Mouse (Mus musculus): Measurements from ENCODE around the gene Efnb1. TPM values are rescaled to one million over a fixed set of nuclear protein-coding genes. Genes with fewer than 3 reads are reported as not detected.

Efnb1 gene
- polyA plus RNA-seq, 1 experiment from 2014 or later, result 54.1 TPM

DNA sequence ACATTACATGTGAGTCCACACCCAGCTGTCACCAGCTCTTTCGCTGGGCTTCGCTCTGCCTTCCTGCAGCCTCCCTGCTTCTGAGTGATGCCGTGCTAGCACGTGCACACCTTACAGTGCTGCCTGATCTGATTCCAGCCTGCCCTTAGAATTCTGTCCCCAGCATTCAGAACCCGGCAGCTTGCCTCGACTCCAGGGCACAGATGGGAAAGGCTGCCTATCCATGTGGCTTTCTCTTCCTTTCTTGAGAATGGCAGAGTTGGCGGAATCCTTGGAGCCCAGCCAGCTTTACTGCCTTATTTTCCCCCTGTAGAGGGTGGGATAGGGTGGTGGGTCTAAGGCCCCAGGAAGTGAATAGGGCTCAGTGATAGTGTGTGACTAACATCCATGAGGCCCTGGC, 9.6 kb downstream of the Efnb1 start:
- Histone ChIP-seq H3K36me3 (peaks cover 85% of the 10 kb centered on the region), H3K4me3 (no peak overlapping the region), H3K4me1 (peaks cover 56% of the 10 kb centered on the region), H3K27me3 (ENCODE audit: low read depth, poor library complexity, severe bottlenecking) (peaks cover 98% of the 10 kb centered on the region), H3K27ac (no peak overlapping the region), H3K9me3 (replicated peaks) (no peaks in the 10 kb centered on the region)
- no peak for DNase-seq (ENCODE audit: low spot score)
- 82% methylated on average over 7 of the region's 7 CpGs for WGBS

DNA sequence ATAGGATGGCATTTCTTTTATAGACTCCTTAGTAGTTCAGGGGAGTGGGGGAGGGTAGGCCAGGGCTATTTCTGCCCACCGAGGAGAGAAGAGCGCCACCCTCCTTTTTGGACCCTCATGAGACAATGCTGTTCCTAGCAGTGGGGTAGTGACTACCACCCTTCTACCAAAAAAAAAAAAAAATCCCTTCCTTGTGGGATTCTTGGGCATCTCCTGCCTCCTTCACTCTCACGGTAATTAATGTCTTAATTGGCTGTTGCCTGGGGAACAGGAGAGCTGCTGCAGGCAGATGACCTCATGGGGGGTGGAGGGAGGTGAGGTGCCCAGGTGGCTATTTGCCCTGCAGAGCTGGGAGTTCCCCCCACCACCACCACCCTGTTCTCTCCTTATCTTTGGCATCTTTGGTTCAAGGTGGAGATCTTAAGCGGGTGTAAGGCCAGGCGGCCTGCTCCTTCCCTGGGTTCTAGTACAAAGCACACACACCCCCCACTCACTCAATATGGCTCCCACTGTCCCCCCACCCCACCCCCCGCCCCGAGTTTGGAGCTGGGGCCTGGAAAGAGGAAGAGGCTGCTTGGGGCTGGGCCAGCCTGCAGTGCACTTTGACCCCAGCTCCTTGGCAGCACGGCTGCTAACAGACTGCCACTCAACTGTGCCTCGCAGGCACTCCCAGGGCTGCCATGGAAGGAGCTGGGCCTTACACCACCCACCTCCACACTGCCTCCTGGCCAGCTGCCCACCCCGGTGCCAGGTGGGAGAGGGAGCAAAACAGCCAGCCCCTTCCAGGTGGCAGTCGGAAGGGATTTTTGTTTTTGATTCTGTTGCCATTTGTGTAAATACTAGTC, 12.4 kb downstream of the Efnb1 start:
- no peak overlapping the region for H3K27ac ChIP-seq
- H3K27me3 ChIP-seq (ENCODE audit: low read depth, poor library complexity, severe bottlenecking), result peaks cover 98% of the 10 kb centered on the region
- H3K36me3 ChIP-seq, result peaks cover 85% of the 10 kb centered on the region
- H3K4me1 ChIP-seq, result peaks cover 48% of the 10 kb centered on the region
- WGBS, result 53% methylated on average over 10 of the region's 11 CpGs
- no peak overlapping the region for H3K4me3 ChIP-seq
- DNase-seq (ENCODE audit: low spot score), result no peak
- no peaks in the 10 kb centered on the region for H3K9me3 ChIP-seq (replicated peaks)

DNA sequence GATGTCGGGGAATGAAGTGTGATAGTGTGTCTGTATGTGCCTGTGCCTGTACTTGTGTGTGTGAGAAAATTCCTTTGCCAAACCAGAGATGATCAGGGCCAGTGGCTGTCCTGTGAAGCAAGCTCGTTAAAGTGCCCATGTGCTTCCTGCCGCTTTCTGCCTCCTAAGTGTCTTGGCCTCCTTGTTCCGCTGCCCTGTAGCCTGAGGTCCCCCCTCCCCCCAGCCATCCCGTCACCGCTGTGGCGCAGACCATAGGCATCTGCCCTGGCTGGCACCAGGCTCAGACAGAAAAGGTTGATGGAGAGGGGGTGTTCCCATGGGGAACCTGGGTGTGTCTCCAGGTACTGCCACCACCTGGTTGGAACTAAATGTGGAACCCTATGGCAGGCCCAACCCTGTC, 13.1 kb downstream of the Efnb1 start:
- Histone ChIP-seq H3K36me3 (peaks cover 77% of the 10 kb centered on the region), H3K4me1 (peaks cover 46% of the 10 kb centered on the region), H3K27ac (no peak overlapping the region), H3K4me3 (no peak overlapping the region), H3K27me3 (ENCODE audit: low read depth, poor library complexity, severe bottlenecking) (peaks cover 98% of the 10 kb centered on the region), H3K9me3 (replicated peaks) (no peaks in the 10 kb centered on the region)
- WGBS, result 52% methylated on average over 7 of the region's 7 CpGs
- DNase-seq (ENCODE audit: low spot score), result no peak

DNA sequence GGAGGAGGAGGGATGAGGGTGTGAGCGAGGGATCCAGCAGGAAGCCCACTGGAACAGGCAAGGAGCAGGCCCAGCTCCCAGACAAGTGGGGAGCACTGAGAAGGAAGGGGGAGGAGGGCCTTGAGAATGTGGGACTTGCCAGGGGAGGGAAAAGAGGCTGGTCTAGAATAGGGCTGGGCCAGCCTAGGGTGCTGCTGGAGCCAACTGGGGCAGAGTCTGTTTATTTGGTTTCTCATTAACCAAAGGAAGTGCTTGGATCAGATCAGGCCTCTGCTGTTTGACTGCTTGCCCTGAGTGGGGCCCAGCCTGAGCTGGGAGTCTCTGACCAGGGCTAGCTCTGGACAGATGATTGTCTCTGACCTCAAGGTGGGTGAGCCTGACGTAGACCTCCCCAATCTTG, 14.0 kb downstream of the Efnb1 start:
- no peak for DNase-seq (ENCODE audit: low spot score)
- WGBS, result 67% methylated on average over 2 of the region's 2 CpGs
- H3K27me3 ChIP-seq (ENCODE audit: low read depth, poor library complexity, severe bottlenecking), result peaks cover 98% of the 10 kb centered on the region
- H3K4me3 ChIP-seq, result no peak overlapping the region
- peaks cover 69% of the 10 kb centered on the region for H3K36me3 ChIP-seq
- no peak overlapping the region for H3K27ac ChIP-seq
- H3K9me3 ChIP-seq (replicated peaks), result no peaks in the 10 kb centered on the region
- peaks cover 42% of the 10 kb centered on the region for H3K4me1 ChIP-seq

DNA sequence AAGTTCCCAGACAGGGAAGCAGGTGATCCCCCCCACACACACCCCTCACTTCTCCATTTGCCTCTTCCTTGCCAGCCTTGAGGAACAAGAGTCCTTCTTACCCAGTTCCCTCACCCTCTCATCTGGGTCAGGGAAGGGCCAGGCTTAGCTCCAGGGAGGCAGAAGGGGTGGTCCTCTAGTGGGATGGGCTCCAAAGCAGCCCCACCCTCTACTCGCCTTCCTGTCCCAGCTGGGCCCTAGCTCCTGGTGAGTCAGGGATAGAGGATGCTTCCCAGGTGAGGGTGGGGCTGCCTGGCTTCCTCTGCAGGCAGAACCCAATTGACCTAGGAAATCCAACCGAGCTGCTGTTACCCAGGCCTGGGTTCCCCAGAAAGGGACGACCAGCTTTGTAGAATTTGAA, 14.8 kb downstream of the Efnb1 start:
- H3K9me3 ChIP-seq (replicated peaks), result no peaks in the 10 kb centered on the region
- WGBS, result 49% methylated on average over 3 of the region's 3 CpGs
- H3K4me3 ChIP-seq, result no peak overlapping the region
- H3K27me3 ChIP-seq (ENCODE audit: low read depth, poor library complexity, severe bottlenecking), result peaks cover 98% of the 10 kb centered on the region
- H3K36me3 ChIP-seq, result peaks cover 60% of the 10 kb centered on the region
- H3K27ac ChIP-seq, result no peak overlapping the region
- H3K4me1 ChIP-seq, result peaks cover 41% of the 10 kb centered on the region
- DNase-seq (ENCODE audit: low spot score), result no peak

DNA sequence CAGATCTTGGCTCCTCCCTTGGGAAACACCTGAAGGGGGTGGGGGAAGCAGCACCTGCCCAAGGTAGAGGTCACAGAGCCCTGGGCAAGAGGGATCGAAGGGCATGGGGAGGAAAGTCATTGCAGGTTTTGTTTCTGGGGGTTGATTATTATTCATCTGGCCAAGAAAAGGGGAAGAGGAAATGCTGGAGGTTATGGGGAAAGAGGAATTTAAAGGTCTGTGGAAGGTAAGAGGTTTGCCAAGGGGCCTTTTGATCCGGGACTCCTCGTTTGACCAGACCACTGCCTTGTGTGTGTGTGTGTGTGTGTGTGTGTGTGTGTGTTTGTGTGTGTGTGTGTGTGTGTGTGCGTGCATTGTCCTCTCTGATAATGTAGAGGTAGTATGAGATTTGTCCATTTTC, 15.5 kb downstream of the Efnb1 start:
- Histone ChIP-seq H3K27ac (no peak overlapping the region), H3K36me3 (peaks cover 53% of the 10 kb centered on the region), H3K27me3 (ENCODE audit: low read depth, poor library complexity, severe bottlenecking) (peaks cover 98% of the 10 kb centered on the region), H3K4me3 (no peak overlapping the region), H3K4me1 (peaks cover 43% of the 10 kb centered on the region), H3K9me3 (replicated peaks) (no peaks in the 10 kb centered on the region)
- 78% methylated on average over 4 of the region's 4 CpGs for WGBS
- DNase-seq (ENCODE audit: low spot score), result no peak

DNA sequence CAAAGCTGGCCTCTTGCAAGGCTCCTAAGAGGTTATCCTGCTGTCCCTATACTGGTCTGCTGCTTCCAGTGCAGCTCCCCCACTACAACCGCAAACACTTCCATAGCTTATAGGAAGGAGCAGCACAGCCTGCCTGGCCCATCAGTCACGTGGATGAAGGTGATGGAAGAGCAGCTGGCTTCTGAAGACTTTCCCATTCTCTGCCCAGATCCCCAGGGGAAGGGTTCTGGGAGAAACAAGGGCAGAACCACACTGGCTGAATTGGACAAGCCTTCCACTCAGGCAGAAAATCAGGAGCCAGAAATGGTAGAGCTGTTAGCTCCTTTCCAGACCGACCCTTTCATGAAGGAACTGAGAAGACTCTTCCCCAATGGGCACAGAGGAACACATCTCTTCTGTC, 16.2 kb downstream of the Efnb1 start:
- 18% methylated on average over 3 of the region's 3 CpGs for WGBS
- Histone ChIP-seq H3K27ac (no peak overlapping the region), H3K4me3 (no peak overlapping the region), H3K27me3 (ENCODE audit: low read depth, poor library complexity, severe bottlenecking) (peaks cover 98% of the 10 kb centered on the region), H3K9me3 (replicated peaks) (no peaks in the 10 kb centered on the region), H3K36me3 (peaks cover 46% of the 10 kb centered on the region), H3K4me1 (peaks cover 43% of the 10 kb centered on the region)
- DNase-seq (ENCODE audit: low spot score), result no peak

DNA sequence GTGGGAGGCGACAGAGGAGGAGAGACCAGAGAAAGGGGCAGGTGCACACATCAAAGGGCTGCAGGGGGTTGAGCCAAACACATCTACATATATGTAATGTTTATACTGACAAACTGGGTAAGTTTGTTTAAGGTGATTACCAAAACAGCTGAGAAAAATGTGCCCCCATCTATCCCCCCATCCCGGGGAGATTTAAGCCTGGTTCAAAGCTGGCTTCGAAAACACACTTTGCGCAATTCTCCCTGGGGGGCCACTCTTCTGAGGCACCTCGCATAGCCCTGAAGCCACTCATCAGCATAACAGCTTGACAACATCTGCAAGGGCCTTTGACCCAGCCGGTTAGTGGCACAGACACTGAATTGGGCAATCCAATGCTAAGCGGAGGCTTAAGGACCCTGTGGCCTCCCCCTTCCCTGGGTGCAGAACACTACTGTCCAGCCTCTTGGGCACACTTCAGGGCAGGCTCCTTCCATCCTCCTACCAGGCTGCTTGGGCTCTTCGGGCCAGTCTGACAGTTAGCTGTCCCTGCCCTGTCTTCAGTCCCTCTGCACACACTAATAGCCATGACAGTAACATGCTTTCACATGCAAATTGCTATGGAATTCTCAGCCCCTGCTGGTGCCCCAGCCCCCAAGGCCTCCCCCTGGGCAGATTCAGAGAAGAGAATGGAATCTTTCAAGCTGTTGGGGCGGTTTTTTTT, 16.8 kb downstream of the Efnb1 start:
- WGBS, result 22% methylated on average over 9 of the region's 9 CpGs
- Histone ChIP-seq H3K36me3 (peaks cover 40% of the 10 kb centered on the region), H3K4me1 (peaks cover 38% of the 10 kb centered on the region), H3K4me3 (no peak overlapping the region), H3K27ac (no peak overlapping the region), H3K9me3 (replicated peaks) (no peaks in the 10 kb centered on the region), H3K27me3 (ENCODE audit: low read depth, poor library complexity, severe bottlenecking) (peaks cover 98% of the 10 kb centered on the region)
- DNase-seq (ENCODE audit: low spot score), result no peak

DNA sequence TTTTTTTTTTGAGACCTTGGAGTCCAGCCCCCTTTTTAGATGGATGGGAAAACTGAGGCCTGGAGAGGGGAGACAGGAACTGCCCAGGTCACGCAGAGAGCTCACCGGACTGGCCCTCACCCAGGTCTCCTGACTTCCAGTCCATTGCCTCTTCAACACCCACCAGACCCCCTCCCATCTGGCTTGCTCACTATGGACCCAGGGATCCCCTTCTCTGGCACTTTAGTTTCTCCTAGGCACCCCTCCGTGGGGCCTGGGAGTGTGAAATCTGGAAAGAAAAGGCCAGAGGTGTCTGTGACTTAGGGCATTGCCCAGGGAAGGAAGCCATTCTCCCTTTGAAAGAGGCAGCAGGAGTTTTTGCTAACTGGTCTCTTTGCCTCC, 17.3 kb downstream of the Efnb1 start:
- WGBS, result 33% methylated on average over 3 of the region's 3 CpGs
- Histone ChIP-seq H3K4me3 (no peak overlapping the region), H3K4me1 (peaks cover 32% of the 10 kb centered on the region), H3K36me3 (peaks cover 36% of the 10 kb centered on the region), H3K27me3 (ENCODE audit: low read depth, poor library complexity, severe bottlenecking) (peaks cover 98% of the 10 kb centered on the region), H3K27ac (no peak overlapping the region), H3K9me3 (replicated peaks) (no peaks in the 10 kb centered on the region)
- no peak for DNase-seq (ENCODE audit: low spot score)

DNA sequence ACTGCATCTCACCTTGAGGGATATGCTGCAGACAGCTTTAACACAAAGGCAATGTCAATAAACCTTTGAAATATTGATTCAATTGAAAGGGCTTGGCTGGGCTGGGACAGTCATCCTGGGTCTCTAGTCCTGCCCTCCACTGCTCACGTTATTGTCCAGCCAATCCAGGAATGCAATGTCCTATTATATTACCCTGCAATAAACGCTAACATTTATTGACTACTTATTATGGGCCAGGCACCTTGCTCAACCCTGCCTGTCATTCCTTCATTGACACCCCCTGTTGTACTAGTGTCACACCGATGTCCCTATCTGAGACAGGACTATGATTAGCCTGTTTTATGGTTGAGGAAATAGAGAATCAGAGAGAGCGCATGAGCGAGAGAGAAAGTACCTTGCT, 18.4 kb downstream of the Efnb1 start:
- H3K27me3 ChIP-seq (ENCODE audit: low read depth, poor library complexity, severe bottlenecking), result peaks cover 100% of the 10 kb centered on the region
- no peaks in the 10 kb centered on the region for H3K9me3 ChIP-seq (replicated peaks)
- H3K4me3 ChIP-seq, result no peak overlapping the region
- H3K27ac ChIP-seq, result no peak overlapping the region
- WGBS, result 81% methylated on average over 5 of the region's 5 CpGs
- peaks cover 26% of the 10 kb centered on the region for H3K36me3 ChIP-seq
- H3K4me1 ChIP-seq, result peaks cover 24% of the 10 kb centered on the region
- no peak for DNase-seq (ENCODE audit: low spot score)

DNA sequence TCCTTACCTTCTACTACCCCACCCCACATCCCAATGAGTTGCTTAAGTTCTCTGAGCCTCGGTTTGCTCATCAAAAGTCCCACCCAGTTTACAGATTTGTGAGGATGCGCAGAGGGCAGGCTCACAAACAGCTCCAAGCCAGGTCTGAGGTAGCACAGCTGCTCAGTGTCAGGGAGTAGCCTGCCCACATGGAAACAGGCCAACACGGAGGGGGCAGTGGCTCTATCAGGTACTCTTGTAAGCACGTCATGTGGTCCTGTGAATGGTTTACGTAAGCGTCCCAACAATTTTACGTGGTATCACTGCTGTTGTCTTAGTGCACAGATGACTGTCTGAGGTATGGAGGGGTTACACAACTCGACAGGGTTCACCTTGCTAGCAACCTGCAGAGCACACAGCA, 23.1 kb downstream of the Efnb1 start:
- no peaks in the 10 kb centered on the region for H3K36me3 ChIP-seq
- no peaks in the 10 kb centered on the region for H3K9me3 ChIP-seq (replicated peaks)
- no peak for DNase-seq (ENCODE audit: low spot score)
- peaks cover 19% of the 10 kb centered on the region for H3K4me1 ChIP-seq
- H3K4me3 ChIP-seq, result no peak overlapping the region
- H3K27ac ChIP-seq, result no peak overlapping the region
- WGBS, result 88% methylated on average over 8 of the region's 8 CpGs
- peaks cover 100% of the 10 kb centered on the region for H3K27me3 ChIP-seq (ENCODE audit: low read depth, poor library complexity, severe bottlenecking)

DNA sequence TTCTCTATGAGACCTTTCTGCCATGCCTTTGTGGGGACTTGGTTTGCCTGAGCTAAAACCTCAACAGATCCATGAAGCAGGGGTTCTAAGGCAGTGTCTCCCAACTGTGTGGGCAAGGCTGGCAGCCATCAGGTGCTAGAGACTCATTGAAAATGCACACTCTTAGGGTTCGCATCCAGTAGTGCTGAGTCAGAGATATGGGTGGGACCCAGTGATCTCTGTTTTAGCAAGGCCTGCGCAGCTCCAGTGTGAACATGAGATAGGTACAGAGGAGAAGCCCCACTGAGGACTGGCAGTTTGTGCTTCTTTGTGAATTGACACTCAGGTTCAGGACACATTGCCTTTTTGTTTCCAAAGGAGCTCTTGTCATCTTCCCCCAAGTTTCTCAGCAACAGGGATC, 28.2 kb downstream of the Efnb1 start:
- no peak overlapping the region for H3K4me3 ChIP-seq
- peaks cover 100% of the 10 kb centered on the region for H3K27me3 ChIP-seq (ENCODE audit: low read depth, poor library complexity, severe bottlenecking)
- no peak for DNase-seq (ENCODE audit: low spot score)
- no peaks in the 10 kb centered on the region for H3K36me3 ChIP-seq
- H3K4me1 ChIP-seq, result peaks cover 14% of the 10 kb centered on the region; the same call in 1 of the 2 replicates
- 93% methylated on average over 2 of the region's 2 CpGs for WGBS
- H3K9me3 ChIP-seq (replicated peaks), result no peaks in the 10 kb centered on the region
- H3K27ac ChIP-seq, result no peak overlapping the region

DNA sequence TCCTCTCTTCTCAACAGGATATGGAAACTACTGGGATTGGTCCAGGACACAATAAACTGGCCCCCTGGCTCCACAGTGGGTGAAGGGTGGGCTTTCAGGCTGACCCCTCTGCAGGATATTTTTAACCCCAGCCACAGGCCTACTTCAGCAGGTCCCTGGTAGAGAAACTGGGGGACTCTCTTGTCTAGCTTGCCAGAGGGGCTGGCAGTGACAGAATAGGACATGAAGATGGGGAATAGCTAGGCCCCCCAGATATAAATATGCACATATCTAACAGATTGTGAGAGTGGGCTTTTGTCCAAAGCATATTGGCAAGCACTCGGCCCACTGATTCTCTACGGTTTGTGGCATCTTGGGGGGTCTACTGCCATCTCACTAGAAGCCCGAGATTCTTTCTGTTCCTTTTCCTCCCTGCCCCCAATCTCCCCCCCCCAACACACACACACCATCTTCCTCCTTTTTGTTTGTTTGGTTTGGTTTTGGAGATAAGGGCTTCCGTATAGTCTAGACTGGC, 29.0 kb downstream of the Efnb1 start:
- H3K4me3 ChIP-seq, result no peak overlapping the region
- peaks cover 100% of the 10 kb centered on the region for H3K27me3 ChIP-seq (ENCODE audit: low read depth, poor library complexity, severe bottlenecking)
- 86% methylated on average over 4 of the region's 4 CpGs for WGBS
- H3K4me1 ChIP-seq, result peaks cover 12% of the 10 kb centered on the region; the same call in 1 of the 2 replicates
- H3K36me3 ChIP-seq, result no peaks in the 10 kb centered on the region
- no peak for DNase-seq (ENCODE audit: low spot score)
- H3K27ac ChIP-seq, result no peak overlapping the region
- H3K9me3 ChIP-seq (replicated peaks), result no peaks in the 10 kb centered on the region

Measured in limb, embryonic 10.5 days (tissue).